Mouse (Mus musculus): ENCODE measurements around the gene Nav3. TPM values are rescaled to one million over a fixed set of nuclear protein-coding genes. Genes with fewer than 3 reads are reported as not detected.

Nav3 gene
- total RNA-seq, 2 experiments from 2014 or later = not detected

GRCm38 (mm10) chr10:109718390-109718789 is 737.6 kb downstream of the Nav3 start:
- no peak for ATAC-seq (replicated peaks; ENCODE audit: poor library complexity)

GRCm38 (mm10) chr10:109713001-109713400 is 743.0 kb downstream of the Nav3 start:
- ATAC-seq (replicated peaks; ENCODE audit: poor library complexity) = 0 out of 2 replicates have a peak, but pooled peaks have one; percentile 29

- no peak for ATAC-seq (replicated peaks; ENCODE audit: poor library complexity)
These were observed 756.2 kb downstream of the Nav3 start for GRCm38 (mm10) chr10:109699771-109700335.

GRCm38 (mm10) chr10:109690564-109690963 is 765.4 kb downstream of the Nav3 start:
- ATAC-seq (replicated peaks; ENCODE audit: poor library complexity) = no peak

GRCm38 (mm10) chr10:109684109-109685056 is 771.6 kb downstream of the Nav3 start:
- ATAC-seq (replicated peaks; ENCODE audit: poor library complexity) = peak; percentile 39; the same call in 1 of the 2 replicates

- ATAC-seq (replicated peaks; ENCODE audit: poor library complexity) = no peak
These were observed 783.1 kb downstream of the Nav3 start for GRCm38 (mm10) chr10:109672896-109673295.

GRCm38 (mm10) chr10:109667453-109667852 is 788.6 kb downstream of the Nav3 start:
- ATAC-seq (replicated peaks; ENCODE audit: poor library complexity) = no peak

GRCm38 (mm10) chr10:109664629-109665317 is 791.2 kb downstream of the Nav3 start:
- ATAC-seq (replicated peaks; ENCODE audit: poor library complexity) = peak; percentile 99

- ATAC-seq (replicated peaks; ENCODE audit: poor library complexity) = no peak
These were observed 804.5 kb downstream of the Nav3 start for GRCm38 (mm10) chr10:109651516-109651915.

- ATAC-seq (replicated peaks; ENCODE audit: poor library complexity) = no peak
These were observed 812.4 kb downstream of the Nav3 start for GRCm38 (mm10) chr10:109643598-109643997.

GRCm38 (mm10) chr10:109641806-109642205 is 814.2 kb downstream of the Nav3 start:
- ATAC-seq (replicated peaks; ENCODE audit: poor library complexity) = no peak

- no peak for ATAC-seq (replicated peaks; ENCODE audit: poor library complexity)
These were observed 818.3 kb downstream of the Nav3 start for GRCm38 (mm10) chr10:109637702-109638101.
